Mouse (Mus musculus) brain, adult 2 months (tissue): ENCODE measurements around the gene Scnn1a.
"Not testable (repeated sequence)": the region's sequence is repeated elsewhere in the genome, so short reads cannot be mapped to it uniquely, and the experiment has no call there.

Source experiments
- DNase-seq: peaks from one replicate; pipeline ENCODE4 v3.0.0; 2011; ENCODE audit warnings: low read depth, low spot score

Scnn1a gene

DNA sequence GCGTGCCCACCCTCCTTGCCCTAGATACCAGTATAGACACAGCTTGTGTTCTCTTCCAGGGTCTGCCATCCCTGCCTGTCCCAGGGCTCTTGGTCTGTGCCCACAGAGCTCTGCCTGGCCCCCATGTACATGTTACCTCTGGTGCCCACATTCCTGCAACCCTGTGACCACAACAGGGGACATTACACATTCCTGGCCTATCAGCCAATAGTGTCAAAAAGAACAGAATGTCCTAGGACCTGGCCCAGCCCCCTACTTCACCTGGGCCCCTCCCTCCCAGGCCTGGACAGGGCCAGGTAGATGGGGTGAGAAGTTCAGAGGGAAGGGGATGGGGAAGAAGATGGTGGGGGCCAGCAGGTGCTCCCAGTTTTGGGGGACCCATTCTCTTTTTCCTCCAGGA lies at the start of gene Scnn1a:
Scnn1a (plus strand) TSS at position 337 of the 400 bp plus-strand sequence.
- DNase-seq: no peak

DNA sequence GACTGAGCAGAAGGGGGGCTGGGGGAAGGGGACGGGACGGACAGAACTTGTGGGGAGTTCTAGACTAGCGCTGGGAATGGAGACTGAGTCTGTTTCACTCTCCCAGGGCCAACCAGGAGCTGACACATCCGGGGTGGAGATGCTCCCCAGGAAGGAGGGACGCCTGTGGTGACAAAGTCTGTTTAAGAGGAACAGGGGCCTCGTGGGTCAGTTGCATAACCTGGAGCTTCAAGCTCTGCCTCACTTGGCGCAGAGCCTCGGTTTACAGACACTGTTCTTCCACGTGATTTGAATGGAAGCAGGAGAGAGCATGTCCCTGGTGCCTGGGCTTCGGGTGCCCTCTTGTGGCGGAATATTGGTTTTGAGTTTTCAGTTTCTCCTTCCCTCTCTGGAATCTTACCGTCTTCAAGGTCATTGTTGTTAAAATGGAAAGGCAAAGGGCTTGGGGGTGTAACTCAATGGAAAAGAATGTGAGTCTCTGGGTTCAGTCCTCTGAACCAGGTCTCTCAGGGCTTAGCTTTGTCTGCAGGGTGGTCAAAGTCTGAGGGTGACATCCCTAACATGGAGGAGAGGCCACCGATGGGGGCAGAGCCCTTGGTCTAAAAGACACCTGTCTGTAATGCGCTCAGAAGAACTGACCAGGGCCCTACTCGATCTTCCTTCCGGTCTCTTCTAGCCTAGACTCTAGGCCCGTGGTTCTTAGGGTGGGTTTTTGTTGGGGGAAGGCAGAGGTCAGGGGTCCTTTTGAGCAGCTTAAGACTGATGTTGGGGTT lies 48.8 kb upstream of the Scnn1a start:
- DNase-seq: peak; percentile 99

DNA sequence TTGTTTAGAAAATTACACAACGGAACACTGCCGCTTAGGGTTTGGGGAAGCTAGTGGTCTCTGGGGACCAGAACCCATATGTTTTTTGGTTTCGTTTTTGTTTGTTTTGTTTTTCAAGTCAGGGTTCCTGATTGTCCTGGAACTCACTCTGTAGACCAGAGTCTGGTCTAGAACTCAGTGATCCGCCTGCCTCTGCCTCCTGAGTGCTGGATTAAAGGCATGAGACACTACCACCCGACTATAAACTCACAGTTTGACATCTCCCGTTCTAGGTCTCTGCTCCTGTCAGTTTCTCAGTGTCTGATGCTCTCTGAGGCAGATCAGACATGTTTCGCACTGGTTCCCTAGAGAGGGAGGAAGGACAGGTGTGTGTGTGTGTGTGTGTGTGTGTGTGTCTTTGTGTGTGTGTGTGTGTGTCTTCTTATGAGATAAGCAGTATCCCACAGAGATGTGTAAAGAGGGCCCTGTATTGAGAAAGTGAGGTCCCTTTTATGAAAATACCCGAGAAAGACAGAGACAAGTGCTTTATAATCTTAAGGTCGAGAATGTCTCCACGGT lies 48.2 kb upstream of the Scnn1a start:
- no peak for DNase-seq

DNA sequence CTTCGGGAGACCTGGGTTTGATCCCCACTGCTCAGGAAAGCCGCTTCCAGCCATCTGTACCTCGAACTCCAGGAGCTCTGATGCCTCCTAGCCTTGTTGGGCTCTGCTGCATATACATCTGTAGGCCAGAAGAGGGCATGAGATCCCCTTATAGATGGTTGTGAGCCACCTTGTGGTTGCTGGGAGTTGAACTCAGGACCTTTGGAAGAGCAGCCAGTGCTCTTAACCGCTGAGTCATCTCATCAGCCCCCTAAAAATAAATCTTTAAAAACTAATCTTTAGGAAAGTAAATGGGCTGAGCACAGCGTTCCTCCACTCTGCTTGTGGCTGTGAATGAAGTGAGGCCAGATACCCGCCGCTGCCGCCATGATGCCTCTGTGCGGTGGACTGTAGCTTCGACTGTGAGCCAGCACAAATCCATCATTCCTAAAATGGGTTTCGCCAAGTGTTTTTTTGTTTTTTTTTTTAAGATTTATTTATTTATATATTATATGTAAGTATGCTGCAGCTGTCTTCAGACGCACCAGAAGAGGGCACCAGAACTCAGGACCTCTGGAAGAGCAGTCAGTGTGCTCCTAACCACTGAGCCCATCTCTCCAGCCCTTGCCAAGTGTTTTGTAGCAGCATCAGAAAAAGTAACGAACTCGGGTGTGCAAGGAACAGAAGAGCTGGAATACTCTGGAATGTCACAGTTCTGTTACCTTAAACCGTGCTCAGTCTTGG lies 45.5 kb upstream of the Scnn1a start:
- DNase-seq: peak; percentile 78

DNA sequence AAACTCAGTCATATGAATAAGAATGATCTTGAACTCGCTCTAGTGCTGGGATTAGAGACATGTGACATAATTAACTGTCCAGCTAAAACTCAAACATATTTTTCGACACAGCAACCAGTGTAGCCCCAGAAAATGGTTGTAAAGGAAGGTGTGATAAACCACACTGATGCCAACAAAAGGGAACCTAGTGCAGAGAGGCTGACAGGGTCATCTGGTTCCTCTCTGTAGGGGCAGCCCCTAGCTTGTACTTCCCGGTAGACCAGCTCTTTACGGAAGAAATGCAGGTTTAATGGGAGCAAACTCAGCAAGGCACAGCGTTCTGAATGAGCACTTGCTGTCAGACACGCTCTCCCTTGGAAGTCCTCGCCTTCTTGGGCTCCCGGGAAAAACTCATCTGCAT lies 40.7 kb upstream of the Scnn1a start:
- DNase-seq: no peak

DNA sequence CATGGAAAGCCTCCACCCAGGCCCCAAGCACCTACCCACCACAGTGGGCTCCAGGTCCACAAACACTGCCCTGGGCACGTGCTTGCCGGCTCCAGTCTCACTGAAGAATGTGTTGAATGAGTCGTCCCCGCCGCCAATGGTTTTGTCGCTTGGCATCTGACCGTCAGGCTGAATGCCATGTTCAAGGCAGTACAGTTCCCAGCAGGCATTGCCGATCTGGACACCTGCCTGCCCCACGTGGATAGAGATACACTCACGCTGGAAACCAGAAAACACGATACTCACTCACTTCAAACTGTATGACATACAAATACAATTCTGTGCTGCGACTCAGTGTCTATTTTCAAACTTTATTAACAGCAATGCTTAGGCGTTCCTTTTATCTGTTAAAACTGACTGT lies 37.7 kb upstream of the Scnn1a start:
- DNase-seq: not testable (repeated sequence)

DNA sequence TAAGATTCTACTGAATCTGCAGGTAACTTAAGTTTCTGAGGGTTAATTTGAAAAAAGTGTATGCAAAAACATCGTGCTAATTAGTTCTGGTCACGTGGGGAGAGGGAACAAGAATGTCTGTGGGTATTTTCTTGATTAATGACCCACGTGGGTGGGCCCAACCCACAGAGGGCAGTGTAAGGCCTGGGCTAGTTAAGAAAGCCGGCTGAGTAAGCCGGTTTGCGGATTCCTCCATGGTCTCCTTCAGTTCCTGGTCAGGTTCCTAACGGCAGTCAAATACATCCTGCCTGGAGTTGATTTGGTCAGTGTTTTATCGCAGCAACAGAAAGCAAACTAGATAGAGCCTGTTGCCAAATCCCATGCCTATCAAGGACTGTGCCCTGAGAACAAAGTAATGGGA lies 36.2 kb upstream of the Scnn1a start:
- no peak for DNase-seq

DNA sequence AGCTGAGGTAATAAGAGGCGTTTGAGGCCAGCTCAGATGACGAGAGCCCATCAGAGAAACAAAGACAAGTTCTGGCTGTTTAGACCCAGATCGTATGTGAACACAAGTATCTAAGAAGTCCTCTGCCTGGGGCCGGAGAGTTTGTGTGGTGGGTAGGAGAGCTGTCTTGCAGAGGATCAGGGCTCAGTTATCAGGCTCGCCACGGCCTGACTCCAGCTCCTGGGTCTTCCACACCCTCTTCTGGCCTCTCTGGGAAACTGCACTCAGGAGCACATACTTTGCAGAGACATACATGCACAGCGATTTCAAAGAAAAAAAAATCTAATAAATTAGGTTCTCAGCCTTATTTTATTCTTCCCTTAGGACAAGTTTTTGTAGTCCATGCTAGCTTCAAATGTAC lies 35.7 kb upstream of the Scnn1a start:
- no peak for DNase-seq

DNA sequence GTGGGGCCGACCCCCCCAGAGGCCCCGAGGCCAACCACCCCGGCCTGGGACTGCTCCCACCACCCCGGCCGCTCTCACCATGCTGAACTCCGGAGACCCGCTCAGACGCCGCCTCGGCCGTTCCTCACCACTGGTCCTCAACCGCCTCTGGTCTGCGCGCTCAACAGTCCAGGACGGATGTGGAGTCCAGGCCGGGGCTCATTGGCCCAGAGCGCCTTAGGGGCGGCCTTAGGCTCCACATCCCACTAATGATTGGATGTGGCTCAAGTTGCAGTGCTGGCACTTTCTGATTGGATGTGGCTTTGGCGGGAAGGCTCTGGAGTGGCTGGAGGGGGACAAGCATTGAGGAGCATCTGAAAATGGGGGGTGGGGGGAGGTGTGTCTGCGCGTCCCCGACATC lies 34.6 kb upstream of the Scnn1a start, which contains the start of gene Tuba3a:
Tuba3a (minus strand) TSS at position 153 of the 400 bp plus-strand sequence.
- no peak for DNase-seq

DNA sequence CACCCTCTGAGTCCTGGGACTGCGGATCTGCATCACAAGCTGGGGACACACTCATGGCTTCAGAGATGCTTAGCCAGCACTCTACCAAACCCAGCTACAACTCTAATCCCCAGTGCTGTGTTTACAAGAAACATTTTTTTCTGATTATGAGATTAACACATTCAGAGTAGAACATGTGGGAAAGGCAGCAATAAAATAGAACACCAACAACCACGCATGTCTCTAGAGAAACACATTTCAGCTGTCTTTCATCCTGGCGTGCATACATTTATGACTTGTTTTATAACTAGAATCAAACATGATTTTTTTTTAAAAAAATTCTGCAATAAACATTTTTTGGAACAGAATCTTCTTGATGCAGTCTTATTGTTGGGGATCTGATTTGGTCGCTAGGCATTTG lies 33.5 kb upstream of the Scnn1a start:
- DNase-seq: peak; percentile 57

DNA sequence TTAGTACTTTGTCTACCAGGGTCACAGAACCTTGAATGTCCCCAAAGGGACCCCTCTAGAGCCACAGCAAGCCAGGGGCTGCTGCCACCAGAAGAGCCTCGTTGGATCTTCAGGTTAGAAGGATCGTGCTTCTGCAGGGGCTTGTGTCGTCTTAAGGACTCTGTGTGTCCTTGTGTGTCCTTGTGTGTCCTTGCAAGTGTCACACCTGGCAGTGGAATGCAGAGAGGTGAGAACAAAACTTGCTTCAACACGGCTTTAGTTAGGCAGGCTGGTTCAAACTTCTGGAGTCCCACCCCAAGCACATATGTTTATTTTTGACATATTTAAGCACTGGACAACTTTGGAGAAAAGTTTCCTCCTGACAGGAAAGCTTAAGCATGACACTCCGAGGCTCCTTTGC lies 31.7 kb upstream of the Scnn1a start:
- no peak for DNase-seq

DNA sequence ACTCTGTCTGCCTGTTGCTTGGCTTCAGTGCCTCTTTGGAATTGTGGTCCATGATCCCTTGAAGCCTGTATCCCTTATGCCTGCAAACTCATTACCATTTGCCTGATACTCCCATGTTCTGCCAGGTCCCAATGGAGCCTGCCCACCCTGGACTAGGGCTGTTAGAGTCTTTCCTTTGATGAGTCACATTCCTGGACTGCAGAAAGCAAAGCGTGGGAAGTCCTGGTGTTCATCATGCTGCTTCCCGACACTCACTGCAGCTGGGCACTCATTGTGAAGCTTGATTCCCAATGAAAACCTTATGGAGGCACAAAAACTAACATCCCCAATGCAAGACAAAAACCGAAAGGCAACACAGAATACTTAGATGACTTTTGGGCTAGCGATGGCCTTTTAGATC lies 29.1 kb upstream of the Scnn1a start:
- DNase-seq: peak; percentile 81

DNA sequence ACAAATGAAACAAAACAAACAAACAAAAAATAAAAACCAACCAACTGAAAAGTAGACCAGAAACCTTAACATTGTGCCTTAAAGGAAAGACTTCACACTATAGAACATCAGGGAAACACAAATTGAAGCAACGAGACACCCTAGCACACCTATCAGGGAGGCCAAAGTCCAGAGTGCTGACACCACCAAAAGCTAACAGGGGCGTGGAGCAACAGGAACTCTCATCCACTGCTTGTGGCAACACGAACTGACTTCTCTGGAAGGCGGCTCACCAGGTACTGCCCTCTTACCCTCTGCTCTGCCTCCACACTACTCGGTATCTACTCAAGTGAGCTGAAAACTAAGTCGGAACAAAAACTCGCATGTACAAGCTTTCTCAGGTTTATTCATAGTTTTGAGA lies 28.2 kb upstream of the Scnn1a start:
- DNase-seq: no peak

DNA sequence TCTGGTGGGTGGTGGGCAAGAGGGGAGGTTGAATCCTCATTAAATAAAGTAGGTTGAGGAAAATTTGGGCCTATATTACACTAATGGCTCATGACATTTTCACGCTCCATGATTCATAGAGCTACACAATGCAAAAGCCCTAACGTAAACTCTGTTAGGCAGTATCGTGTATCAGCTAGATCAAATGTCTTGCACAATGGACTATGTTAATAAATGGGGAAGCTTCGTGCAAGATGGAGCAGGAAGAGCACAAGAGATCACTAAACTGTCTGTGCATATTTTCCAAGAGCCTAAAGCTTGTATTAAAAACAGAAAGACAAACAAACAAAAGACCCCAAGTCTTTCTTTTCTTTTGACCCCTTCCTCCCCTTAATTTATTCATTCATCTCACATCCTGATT lies 26.4 kb upstream of the Scnn1a start:
- no peak for DNase-seq

DNA sequence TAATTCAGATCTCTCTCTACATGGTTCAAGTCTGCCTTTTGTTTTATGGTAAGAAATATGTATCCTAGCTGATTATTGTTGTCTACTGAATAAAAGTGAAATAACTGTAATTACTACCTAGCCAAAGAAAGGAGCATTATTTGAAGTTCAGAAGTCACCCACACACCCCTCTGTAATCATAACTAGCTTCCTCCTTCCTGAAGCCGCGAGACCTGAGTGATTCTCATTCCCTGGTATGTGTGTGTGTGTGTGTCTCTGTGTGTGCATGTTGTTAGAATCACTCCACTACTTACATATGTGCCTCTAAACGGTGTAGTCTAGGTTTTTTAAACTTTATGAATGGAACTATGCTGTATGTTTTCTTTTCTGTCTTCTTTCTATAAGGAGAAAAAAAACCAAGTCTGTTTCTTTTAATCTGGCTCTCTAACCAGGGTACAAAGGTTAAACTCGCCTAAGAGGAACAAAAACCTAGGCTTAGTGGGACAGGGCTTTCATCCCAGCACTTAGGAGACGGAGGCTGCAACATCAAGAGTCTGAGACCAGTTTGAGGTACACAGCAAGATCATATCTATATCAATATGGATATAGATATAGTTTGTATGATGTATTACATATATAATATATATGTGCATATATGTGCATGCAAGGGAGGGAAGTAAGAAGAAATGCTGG lies 23.2 kb upstream of the Scnn1a start:
- DNase-seq: no peak

DNA sequence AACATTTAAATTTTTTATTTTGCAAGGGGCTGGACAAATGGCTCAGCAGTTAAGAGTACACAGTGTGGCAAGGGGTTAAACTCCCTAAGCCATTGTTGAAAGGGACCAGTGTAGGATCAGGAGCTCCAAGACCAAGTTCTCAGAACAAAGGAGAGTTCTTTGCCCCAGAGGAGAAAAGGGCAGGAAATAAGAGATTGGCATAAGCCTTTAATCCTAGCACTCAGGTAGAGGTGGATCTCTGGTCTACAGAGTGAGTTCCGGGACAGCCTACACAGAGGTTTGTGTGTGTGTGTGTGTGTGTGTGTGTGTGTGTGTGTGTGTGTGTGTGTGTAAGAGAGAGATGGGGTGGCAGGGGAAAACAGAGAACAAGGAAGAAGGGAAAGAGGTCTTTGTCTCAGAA lies 19.5 kb upstream of the Scnn1a start:
- DNase-seq: no peak

DNA sequence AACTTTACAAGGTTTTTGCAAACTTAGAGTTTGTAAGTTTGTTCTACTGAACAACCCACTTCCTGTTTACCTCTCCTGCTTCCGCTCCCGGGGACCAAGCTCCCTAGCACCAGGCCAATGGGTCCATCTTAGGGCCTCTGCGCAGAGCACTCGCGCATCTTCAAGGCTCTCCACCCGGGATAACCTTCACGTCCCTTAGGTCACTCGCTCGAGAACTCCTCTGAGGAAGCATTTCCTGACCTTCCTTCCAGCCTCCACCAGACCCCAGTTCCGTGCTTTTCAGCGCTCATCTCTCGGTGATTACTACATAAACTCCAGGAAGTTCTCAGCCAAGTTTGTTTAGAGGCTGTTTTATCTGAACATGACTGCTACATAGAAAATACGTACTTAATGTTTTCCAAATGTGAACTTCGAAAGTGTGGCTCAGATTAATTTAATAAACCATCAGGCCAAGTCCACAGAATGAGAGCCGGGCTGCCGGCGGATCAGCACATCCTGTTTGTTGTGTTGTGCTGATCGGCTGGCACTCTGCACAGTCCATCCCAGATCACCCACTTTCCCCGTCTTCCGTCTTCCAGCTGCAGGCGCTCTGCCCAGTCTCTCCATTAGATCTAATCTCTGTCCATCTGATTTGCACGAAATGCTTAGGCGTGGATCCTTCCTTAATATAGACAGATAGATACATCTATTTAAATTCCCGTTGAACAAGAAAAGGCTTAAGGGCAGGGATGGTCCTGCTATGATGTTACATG lies 18.1 kb upstream of the Scnn1a start:
- DNase-seq: no peak

DNA sequence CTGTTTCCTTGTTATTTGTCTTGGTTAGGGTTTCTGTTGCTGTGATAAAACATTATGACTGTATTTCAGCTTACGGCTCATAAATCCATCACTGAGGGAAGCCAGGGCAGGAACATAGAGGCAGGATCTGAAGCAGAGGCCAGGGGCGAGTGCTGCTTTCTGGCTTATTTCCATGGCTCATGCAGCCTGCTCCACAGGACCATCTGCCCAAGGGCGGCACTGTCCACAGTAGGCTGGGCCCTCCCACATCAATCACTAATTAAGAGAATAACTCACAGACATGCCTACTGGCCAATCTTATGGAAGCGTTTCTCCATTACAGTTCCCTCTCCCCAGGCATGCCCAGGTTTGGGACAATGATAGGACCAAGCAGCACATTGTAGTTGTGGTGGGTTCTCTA lies 17.2 kb upstream of the Scnn1a start:
- DNase-seq: no peak

DNA sequence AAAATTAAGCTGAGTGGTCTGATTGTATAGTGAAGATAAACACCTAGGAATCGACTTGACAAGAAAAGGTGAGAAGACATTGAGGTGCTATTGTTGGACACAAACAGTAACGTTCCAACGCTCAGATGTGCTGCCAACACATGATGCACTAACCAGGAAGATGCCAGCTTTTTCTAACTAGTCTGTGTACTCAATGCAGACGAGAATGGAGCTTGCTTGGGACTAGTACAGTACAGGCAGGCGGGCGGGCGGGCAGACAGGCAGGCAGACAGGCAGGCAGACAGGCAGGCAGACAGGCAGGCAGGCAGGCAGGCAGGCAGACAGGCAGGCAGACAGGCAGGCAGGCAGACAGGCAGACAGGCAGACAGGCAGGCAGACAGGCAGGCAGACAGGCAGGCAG lies 16.1 kb upstream of the Scnn1a start:
- not testable (repeated sequence) for DNase-seq

DNA sequence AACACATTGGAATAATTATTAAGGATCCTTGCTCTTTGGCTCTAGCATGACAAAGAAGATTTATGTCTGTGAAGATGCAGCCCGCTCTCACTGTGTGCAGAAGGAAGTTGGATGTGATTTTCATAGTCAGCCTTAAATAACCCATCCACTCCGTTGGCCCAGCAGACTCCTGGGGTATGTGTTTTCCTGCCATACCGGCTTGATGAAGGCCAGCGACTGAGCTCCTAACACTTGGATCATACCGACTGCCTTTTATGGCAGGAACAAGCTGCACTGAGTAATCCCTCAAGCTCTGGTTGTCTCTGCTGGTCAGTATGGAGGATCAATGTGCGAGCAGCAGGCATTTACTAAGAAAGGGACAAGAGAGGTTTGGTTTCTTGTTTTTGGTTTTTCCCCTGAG lies 15.0 kb upstream of the Scnn1a start:
- DNase-seq: no peak

DNA sequence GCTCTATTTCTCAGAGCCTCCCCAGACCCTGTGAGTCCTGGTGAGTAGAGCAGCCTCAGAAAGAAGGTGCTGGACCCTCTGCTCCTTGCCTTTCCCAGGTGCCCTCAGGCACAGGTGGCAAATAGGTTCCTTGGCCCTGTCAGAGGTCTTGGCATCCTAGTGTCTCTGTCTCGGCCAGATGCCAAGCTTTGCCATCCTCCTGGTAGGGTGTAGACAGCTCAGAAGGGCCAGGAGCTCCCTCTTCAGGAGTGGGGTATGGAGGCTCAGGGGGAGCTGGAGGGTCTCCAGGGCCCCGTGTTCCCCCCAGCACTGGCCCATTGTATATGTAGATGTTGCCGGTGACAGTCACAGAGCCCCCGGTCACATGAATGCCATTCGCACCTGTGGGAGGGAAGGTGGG lies 13.4 kb upstream of the Scnn1a start:
- no peak for DNase-seq

DNA sequence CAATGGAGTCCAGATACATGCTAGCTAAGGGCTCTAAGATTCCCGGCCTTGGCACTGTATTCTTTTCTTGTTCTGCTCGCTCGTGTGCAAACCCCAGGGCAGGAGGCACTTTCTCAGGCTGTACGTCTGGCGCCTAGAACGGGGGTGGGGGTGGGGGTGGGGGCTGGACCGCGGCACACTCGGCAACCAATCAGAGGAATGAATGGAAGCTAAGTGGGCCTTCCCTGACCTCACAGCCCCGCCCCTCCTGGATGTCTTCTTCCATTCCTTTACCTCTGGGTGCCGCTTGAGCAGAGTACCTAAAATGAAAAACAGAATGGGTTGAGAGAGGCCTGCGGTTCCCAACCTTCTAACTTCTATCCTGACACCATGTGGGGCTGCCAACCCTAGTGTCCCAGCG lies 11.5 kb upstream of the Scnn1a start:
- no peak for DNase-seq
